Mouse (Mus musculus) layer of hippocampus, adult 2 months (tissue): ENCODE results near the gene Cdk6. TPM values are rescaled to one million over a fixed set of nuclear protein-coding genes. Genes with fewer than 3 reads are reported as not detected.

Experiments
- DNase-seq, 2 experiments: peaks; one replicate each; pipeline ENCODE4 v3.0.0; 2022; ENCODE audit warnings: low spot score in 2 of 2
- H3K27ac ChIP-seq: fragments of 200-600 bp; 2 replicates; pipeline ENCODE4 v1.8.1; 2022
- H3K4me3 ChIP-seq: fragments of 200-600 bp; 2 replicates; pipeline ENCODE4 v1.8.1; 2022; ENCODE audit warnings: mild to moderate bottlenecking
- CTCF ChIP-seq: fragments of 200-600 bp; conservative IDR thresholded peaks from 2 replicates; pipeline ENCODE4 v1.8.1; 2022; ENCODE audit warnings: antibody characterized with exemption, mild to moderate bottlenecking, moderate library complexity
- total RNA-seq, 2 experiments: library from RNA; stranded (reverse); gene quantifications; 2 replicates each; pipeline ENCODE4 v1.2.3; 2021

The Cdk6 gene
- total RNA-seq, 2 experiments from 2014 or later, result 3.5 to 6.3 TPM

- TF ChIP-seq CTCF, result no peak
- Histone ChIP-seq H3K27ac (peak overlapping the region; percentile 95; the same call in 1 of the 2 replicates), H3K4me3 (peak overlapping the region; percentile 69)
- DNase-seq, result no peak
Measured at GRCm38 (mm10) chr5:3544480-3544769, 203.1 kb downstream of the Cdk6 start.

GRCm38 (mm10) chr5:3546226-3546625, 204.9 kb downstream of the Cdk6 start:
- no peak for DNase-seq
- no peak for TF ChIP-seq CTCF
- H3K4me3 ChIP-seq, result no peak overlapping the region
- H3K27ac ChIP-seq, result no peak overlapping the region

- Histone ChIP-seq H3K27ac (no peak overlapping the region), H3K4me3 (no peak overlapping the region)
- DNase-seq, result no peak
- TF ChIP-seq CTCF, result no peak
Measured at GRCm38 (mm10) chr5:3551481-3551880, 210.2 kb downstream of the Cdk6 start.

- no peak for DNase-seq
- TF ChIP-seq CTCF, result no peak
- no peak overlapping the region for H3K4me3 ChIP-seq
Measured at GRCm38 (mm10) chr5:3554198-3554597, 212.9 kb downstream of the Cdk6 start.

GRCm38 (mm10) chr5:3571266-3571665, 230.0 kb downstream of the Cdk6 start, which contains the start of gene 1700109H08Rik:
1700109H08Rik (plus strand) TSS chr5:3571566.
- no peak within 1 kb of the TSS for H3K27ac ChIP-seq
- TF ChIP-seq CTCF, result no peak
- no peak within 1 kb of the TSS for H3K4me3 ChIP-seq
- DNase-seq, result no peak

More at GRCm38 (mm10) chr5:3554198-3554597, 212.9 kb downstream of the Cdk6 start:
- H3K27ac ChIP-seq, result no peak overlapping the region

- TF ChIP-seq CTCF, result 0 out of 2 replicates have a peak, but pooled peaks have one; percentile 12
- no peak for DNase-seq
- Histone ChIP-seq H3K27ac (no peak overlapping the region), H3K4me3 (no peak overlapping the region)
Measured at GRCm38 (mm10) chr5:3574825-3575224, 233.5 kb downstream of the Cdk6 start.

- no peak overlapping the region for H3K4me3 ChIP-seq
- no peak for TF ChIP-seq CTCF
Measured at GRCm38 (mm10) chr5:3577939-3578338, 236.7 kb downstream of the Cdk6 start.

GRCm38 (mm10) chr5:3579066-3579465, 237.8 kb downstream of the Cdk6 start:
- Histone ChIP-seq H3K4me3 (no peak overlapping the region), H3K27ac (no peak overlapping the region)
- TF ChIP-seq CTCF, result no peak
- no peak for DNase-seq

More at GRCm38 (mm10) chr5:3577939-3578338, 236.7 kb downstream of the Cdk6 start:
- no peak for DNase-seq
- H3K27ac ChIP-seq, result no peak overlapping the region

Other genes starting within 250 kb of the Cdk6 start
- gene Fam133b, start 202.3 kb downstream of the Cdk6 start, total RNA-seq, result 10 to 100 TPM; 44.0 to 47.3 TPM
- gene 1700109H08Rik, start 230.1 kb downstream of the Cdk6 start, total RNA-seq, result 1 to 10 TPM; 5.6 to 8.0 TPM